Mouse (Mus musculus) spleen, adult 2 months (tissue): ENCODE data around the gene Slc22a23.

Experiments
- CTCF ChIP-seq: fragments of 200-500 bp; IDR thresholded peaks from 2 replicates; pipeline ENCODE4 v1.5.1; 2011; ENCODE audit warnings: mild to moderate bottlenecking, inconsistent platforms; ENCODE audit not compliant: insufficient read depth, insufficient read length, insufficient replicate concordance; ENCODE audit errors: extremely low read depth
- POLR2A ChIP-seq: fragments of 200-500 bp; IDR thresholded peaks from 2 replicates; pipeline ENCODE4 v1.6.1; 2011; ENCODE audit warnings: low read depth, low read length, inconsistent platforms

- no peak for TF ChIP-seq CTCF
- no peak for TF ChIP-seq POLR2A
Observed at GRCm38 (mm10) chr13:34304896-34305295, 40.1 kb downstream of the Slc22a23 start.
